Mouse (Mus musculus): Measurements from ENCODE around the gene Pld1. TPM values are rescaled to one million over a fixed set of nuclear protein-coding genes. Genes with fewer than 3 reads are reported as not detected.

Pld1 gene
- polyA plus RNA-seq, 1 experiment from 2014 or later = 2.3 TPM

GRCm38 (mm10) chr3:28141716-28142115 lies 203.2 kb downstream of the Pld1 start:
- H3K4me3 ChIP-seq (replicated peaks; ENCODE audit: low read length) = no peak overlapping the region
- no peaks in the 10 kb centered on the region for H3K9me3 ChIP-seq (ENCODE audit: control insufficient read depth, low read length)
- no peaks in the 10 kb centered on the region for H3K4me1 ChIP-seq (replicated peaks; ENCODE audit: control insufficient read depth, insufficient read depth, low read length)
- 77% methylated on average over 5 of the region's 5 CpGs for WGBS
- no peaks in the 10 kb centered on the region for H3K36me3 ChIP-seq (ENCODE audit: control insufficient read depth, insufficient read depth)
- no peak for ATAC-seq
- no peak overlapping the region for H3K9ac ChIP-seq (replicated peaks; ENCODE audit: low read depth, low read length)
- no peak overlapping the region for H3K4me2 ChIP-seq (ENCODE audit: low read length)
- H3K27ac ChIP-seq (ENCODE audit: low read length) = no peak overlapping the region
- no peaks in the 10 kb centered on the region for H3K27me3 ChIP-seq (replicated peaks; ENCODE audit: control insufficient read depth, insufficient read depth, low read length)

- Histone ChIP-seq H3K27ac (ENCODE audit: low read length) (no peak overlapping the region), H3K4me1 (replicated peaks; ENCODE audit: control insufficient read depth, insufficient read depth, low read length) (no peaks in the 10 kb centered on the region), H3K4me2 (ENCODE audit: low read length) (no peak overlapping the region), H3K27me3 (replicated peaks; ENCODE audit: control insufficient read depth, insufficient read depth, low read length) (no peaks in the 10 kb centered on the region), H3K36me3 (ENCODE audit: control insufficient read depth, insufficient read depth) (no peaks in the 10 kb centered on the region), H3K9me3 (ENCODE audit: control insufficient read depth, low read length) (no peaks in the 10 kb centered on the region), H3K4me3 (replicated peaks; ENCODE audit: low read length) (no peak overlapping the region), H3K9ac (replicated peaks; ENCODE audit: low read depth, low read length) (no peak overlapping the region)
- WGBS = 82% methylated on average over 2 of the region's 2 CpGs
- no peak for ATAC-seq
Measured at GRCm38 (mm10) chr3:28142121-28142520, 203.6 kb downstream of the Pld1 start.

GRCm38 (mm10) chr3:28144676-28145075 lies 206.2 kb downstream of the Pld1 start:
- Histone ChIP-seq H3K27me3 (replicated peaks; ENCODE audit: control insufficient read depth, insufficient read depth, low read length) (no peaks in the 10 kb centered on the region), H3K27ac (ENCODE audit: low read length) (no peak overlapping the region), H3K4me3 (replicated peaks; ENCODE audit: low read length) (no peak overlapping the region), H3K4me2 (ENCODE audit: low read length) (no peak overlapping the region), H3K4me1 (replicated peaks; ENCODE audit: control insufficient read depth, insufficient read depth, low read length) (no peaks in the 10 kb centered on the region), H3K36me3 (ENCODE audit: control insufficient read depth, insufficient read depth) (no peaks in the 10 kb centered on the region), H3K9ac (replicated peaks; ENCODE audit: low read depth, low read length) (no peak overlapping the region), H3K9me3 (ENCODE audit: control insufficient read depth, low read length) (no peaks in the 10 kb centered on the region)
- no peak for ATAC-seq

- Histone ChIP-seq H3K9ac (replicated peaks; ENCODE audit: low read depth, low read length) (no peak overlapping the region), H3K4me1 (replicated peaks; ENCODE audit: control insufficient read depth, insufficient read depth, low read length) (no peaks in the 10 kb centered on the region), H3K9me3 (ENCODE audit: control insufficient read depth, low read length) (no peaks in the 10 kb centered on the region), H3K36me3 (ENCODE audit: control insufficient read depth, insufficient read depth) (no peaks in the 10 kb centered on the region), H3K27me3 (replicated peaks; ENCODE audit: control insufficient read depth, insufficient read depth, low read length) (no peaks in the 10 kb centered on the region), H3K27ac (ENCODE audit: low read length) (no peak overlapping the region), H3K4me2 (ENCODE audit: low read length) (no peak overlapping the region), H3K4me3 (replicated peaks; ENCODE audit: low read length) (no peak overlapping the region)
- WGBS = 88% methylated on average over 3 of the region's 3 CpGs
- no peak for ATAC-seq
Measured at GRCm38 (mm10) chr3:28145461-28145860, 207.0 kb downstream of the Pld1 start.

- Histone ChIP-seq H3K9ac (replicated peaks; ENCODE audit: low read depth, low read length) (no peak overlapping the region), H3K4me3 (replicated peaks; ENCODE audit: low read length) (no peak overlapping the region), H3K9me3 (ENCODE audit: control insufficient read depth, low read length) (no peaks in the 10 kb centered on the region), H3K4me1 (replicated peaks; ENCODE audit: control insufficient read depth, insufficient read depth, low read length) (no peaks in the 10 kb centered on the region), H3K27ac (ENCODE audit: low read length) (no peak overlapping the region), H3K27me3 (replicated peaks; ENCODE audit: control insufficient read depth, insufficient read depth, low read length) (no peaks in the 10 kb centered on the region), H3K4me2 (ENCODE audit: low read length) (no peak overlapping the region), H3K36me3 (ENCODE audit: control insufficient read depth, insufficient read depth) (no peaks in the 10 kb centered on the region)
- 95% methylated on average over 2 of the region's 2 CpGs for WGBS
- no peak for ATAC-seq
Measured at GRCm38 (mm10) chr3:28149656-28150256, 211.3 kb downstream of the Pld1 start.

DNA sequence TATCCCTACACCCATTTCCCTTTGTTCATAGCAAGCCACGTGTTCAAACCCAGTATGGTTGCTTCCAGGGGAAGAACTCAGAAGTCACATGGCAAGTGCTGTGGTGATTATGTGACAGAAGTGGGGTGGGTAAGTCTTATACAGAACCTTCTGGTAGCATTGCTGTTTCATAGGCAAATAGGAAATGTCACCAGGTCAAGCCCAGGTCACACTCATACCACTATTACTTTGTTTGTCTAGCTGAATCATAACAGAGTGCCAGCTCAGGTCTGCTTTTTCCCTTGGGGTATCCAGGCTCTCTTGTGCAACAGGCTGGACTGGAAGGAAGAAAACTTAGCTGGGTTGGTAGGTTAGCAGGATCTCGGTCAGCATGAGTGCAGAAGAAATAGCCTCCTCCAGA lies 219.5 kb downstream of the Pld1 start:
- H3K36me3 ChIP-seq (ENCODE audit: control insufficient read depth, insufficient read depth) = no peaks in the 10 kb centered on the region
- no peak overlapping the region for H3K27ac ChIP-seq (ENCODE audit: low read length)
- H3K27me3 ChIP-seq (replicated peaks; ENCODE audit: control insufficient read depth, insufficient read depth, low read length) = no peaks in the 10 kb centered on the region
- no peaks in the 10 kb centered on the region for H3K9me3 ChIP-seq (ENCODE audit: control insufficient read depth, low read length)
- H3K4me1 ChIP-seq (replicated peaks; ENCODE audit: control insufficient read depth, insufficient read depth, low read length) = no peaks in the 10 kb centered on the region
- ATAC-seq = no peak
- WGBS = 69% methylated on average over 2 of the region's 2 CpGs
- H3K4me3 ChIP-seq (replicated peaks; ENCODE audit: low read length) = no peak overlapping the region
- H3K9ac ChIP-seq (replicated peaks; ENCODE audit: low read depth, low read length) = no peak overlapping the region
- no peak overlapping the region for H3K4me2 ChIP-seq (ENCODE audit: low read length)

GRCm38 (mm10) chr3:28158916-28159315 lies 220.4 kb downstream of the Pld1 start:
- no peak for ATAC-seq
- no peak overlapping the region for H3K27ac ChIP-seq (ENCODE audit: low read length)

DNA sequence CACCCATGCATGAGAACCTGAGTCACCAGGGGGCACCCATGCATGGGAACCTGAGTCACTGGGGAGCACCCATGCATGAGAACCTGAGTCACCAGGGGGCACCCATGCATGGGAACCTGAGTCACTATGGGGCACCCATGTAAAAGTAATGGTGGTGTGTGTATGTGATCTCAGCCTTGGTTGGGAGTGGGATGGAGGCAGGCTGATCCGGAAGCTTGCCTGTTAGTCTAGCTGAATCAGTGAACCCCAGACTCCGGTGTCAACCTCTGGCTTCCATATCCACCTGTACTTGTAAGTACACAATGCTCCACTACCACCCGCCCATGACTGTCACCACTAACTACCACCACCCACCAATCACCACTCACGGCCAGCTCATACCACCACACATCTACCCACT lies 223.9 kb downstream of the Pld1 start:
- no peak overlapping the region for H3K27ac ChIP-seq (ENCODE audit: low read length)
- H3K4me1 ChIP-seq (replicated peaks; ENCODE audit: control insufficient read depth, insufficient read depth, low read length) = no peaks in the 10 kb centered on the region
- H3K27me3 ChIP-seq (replicated peaks; ENCODE audit: control insufficient read depth, insufficient read depth, low read length) = no peaks in the 10 kb centered on the region
- no peak overlapping the region for H3K9ac ChIP-seq (replicated peaks; ENCODE audit: low read depth, low read length)
- no peak overlapping the region for H3K4me2 ChIP-seq (ENCODE audit: low read length)
- 98% methylated on average over 4 of the region's 4 CpGs for WGBS
- no peak for ATAC-seq
- H3K36me3 ChIP-seq (ENCODE audit: control insufficient read depth, insufficient read depth) = no peaks in the 10 kb centered on the region
- no peaks in the 10 kb centered on the region for H3K9me3 ChIP-seq (ENCODE audit: control insufficient read depth, low read length)
- no peak overlapping the region for H3K4me3 ChIP-seq (replicated peaks; ENCODE audit: low read length)

More at GRCm38 (mm10) chr3:28158916-28159315, 220.4 kb downstream of the Pld1 start:
- H3K9ac ChIP-seq (replicated peaks; ENCODE audit: low read depth, low read length) = no peak overlapping the region
- no peak overlapping the region for H3K4me3 ChIP-seq (replicated peaks; ENCODE audit: low read length)
- no peak overlapping the region for H3K4me2 ChIP-seq (ENCODE audit: low read length)
- no peaks in the 10 kb centered on the region for H3K36me3 ChIP-seq (ENCODE audit: control insufficient read depth, insufficient read depth)
- no peaks in the 10 kb centered on the region for H3K4me1 ChIP-seq (replicated peaks; ENCODE audit: control insufficient read depth, insufficient read depth, low read length)
- no peaks in the 10 kb centered on the region for H3K27me3 ChIP-seq (replicated peaks; ENCODE audit: control insufficient read depth, insufficient read depth, low read length)
- H3K9me3 ChIP-seq (ENCODE audit: control insufficient read depth, low read length) = no peaks in the 10 kb centered on the region
- WGBS = 99% methylated on average over 3 of the region's 3 CpGs

GRCm38 (mm10) chr3:28164678-28165077 lies 226.2 kb downstream of the Pld1 start:
- Histone ChIP-seq H3K4me2 (ENCODE audit: low read length) (no peak overlapping the region), H3K4me1 (replicated peaks; ENCODE audit: control insufficient read depth, insufficient read depth, low read length) (0 out of 2 replicates have a peak, but pooled peaks cover 3% of the 10 kb centered on the region), H3K27me3 (replicated peaks; ENCODE audit: control insufficient read depth, insufficient read depth, low read length) (no peaks in the 10 kb centered on the region), H3K9me3 (ENCODE audit: control insufficient read depth, low read length) (no peaks in the 10 kb centered on the region), H3K36me3 (ENCODE audit: control insufficient read depth, insufficient read depth) (no peaks in the 10 kb centered on the region), H3K9ac (replicated peaks; ENCODE audit: low read depth, low read length) (no peak overlapping the region), H3K4me3 (replicated peaks; ENCODE audit: low read length) (no peak overlapping the region), H3K27ac (ENCODE audit: low read length) (no peak overlapping the region)
- ATAC-seq = no peak
- 29% methylated on average over 1 of the region's 1 CpGs for WGBS

- peak; percentile 83 for ATAC-seq
- H3K27me3 ChIP-seq (replicated peaks; ENCODE audit: control insufficient read depth, insufficient read depth, low read length) = no peaks in the 10 kb centered on the region
- H3K4me3 ChIP-seq (replicated peaks; ENCODE audit: low read length) = no peak overlapping the region
- H3K9ac ChIP-seq (replicated peaks; ENCODE audit: low read depth, low read length) = no peak overlapping the region
- 0% methylated on average over 1 of the region's 1 CpGs for WGBS
- H3K4me2 ChIP-seq (ENCODE audit: low read length) = no peak overlapping the region
- H3K36me3 ChIP-seq (ENCODE audit: control insufficient read depth, insufficient read depth) = no peaks in the 10 kb centered on the region
- 0 out of 2 replicates have a peak, but pooled peaks cover 3% of the 10 kb centered on the region for H3K4me1 ChIP-seq (replicated peaks; ENCODE audit: control insufficient read depth, insufficient read depth, low read length)
- H3K9me3 ChIP-seq (ENCODE audit: control insufficient read depth, low read length) = no peaks in the 10 kb centered on the region
- no peak overlapping the region for H3K27ac ChIP-seq (ENCODE audit: low read length)
Measured at GRCm38 (mm10) chr3:28165598-28165997, 227.1 kb downstream of the Pld1 start.
